Mouse (Mus musculus): ENCODE data around the gene Herpud1. TPM values are rescaled to one million over a fixed set of nuclear protein-coding genes. Genes with fewer than 3 reads are reported as not detected.
A peak's percentile ranks its signal among the peaks of the same experiment; 100 is the strongest.

The Herpud1 gene
- total RNA-seq, 2 experiments from 2014 or later = 34.4 to 36.1 TPM

- intact Hi-C loops (cut with DNase I) = no loop called here
- no peak for DNase-seq
Observed at GRCm38 (mm10) chr8:94372955-94373599, 13.2 kb upstream of the Herpud1 start.

- intact Hi-C loops (cut with DNase I) = no loop called here
- no peak for DNase-seq
Observed at GRCm38 (mm10) chr8:94375551-94375991, 10.7 kb upstream of the Herpud1 start.

GRCm38 (mm10) chr8:94376176-94376575 lies 10.1 kb upstream of the Herpud1 start:
- no peak for DNase-seq
- intact Hi-C loops (cut with DNase I) = no loop called here

GRCm38 (mm10) chr8:94376580-94376979 lies 9.7 kb upstream of the Herpud1 start:
- DNase-seq = no peak
- intact Hi-C loops (cut with DNase I) = no loop called here

- intact Hi-C loops (cut with DNase I) = no loop called here
- DNase-seq = no peak
Observed at GRCm38 (mm10) chr8:94377031-94377430, 9.2 kb upstream of the Herpud1 start.

GRCm38 (mm10) chr8:94377714-94378205 lies 8.5 kb upstream of the Herpud1 start:
- no peak for DNase-seq
- intact Hi-C loops (cut with DNase I) = no loop called here

- intact Hi-C loops (cut with DNase I) = no loop called here
Observed at GRCm38 (mm10) chr8:94378763-94379415, 7.3 kb upstream of the Herpud1 start.

GRCm38 (mm10) chr8:94379686-94380085 lies 6.6 kb upstream of the Herpud1 start:
- no peak for DNase-seq
- intact Hi-C loops (cut with DNase I) = no loop called here

More at GRCm38 (mm10) chr8:94378763-94379415, 7.3 kb upstream of the Herpud1 start:
- DNase-seq = no peak

GRCm38 (mm10) chr8:94384166-94384565 lies 2.1 kb upstream of the Herpud1 start:
- no peak for DNase-seq
- intact Hi-C loops (cut with DNase I) = no loop called here

- intact Hi-C loops (cut with DNase I) = no loop called here
- no peak for DNase-seq
Observed at GRCm38 (mm10) chr8:94385506-94386213, 578 bp upstream of the Herpud1 start.

GRCm38 (mm10) chr8:94387027-94387684 lies 918 bp downstream of the Herpud1 start:
- DNase-seq = peak; percentile 82
- intact Hi-C loops (cut with DNase I) = no loop called here

GRCm38 (mm10) chr8:94387785-94388184 lies 1.5 kb downstream of the Herpud1 start:
- intact Hi-C loops (cut with DNase I) = no loop called here
- DNase-seq = no peak

- intact Hi-C loops (cut with DNase I) = no loop called here
- no peak for DNase-seq
Observed at GRCm38 (mm10) chr8:94389531-94389930, 3.3 kb downstream of the Herpud1 start.

- intact Hi-C loops (cut with DNase I) = no loop called here
- no peak for DNase-seq
Observed at GRCm38 (mm10) chr8:94390429-94390828, 4.2 kb downstream of the Herpud1 start.

GRCm38 (mm10) chr8:94390910-94391309 lies 4.7 kb downstream of the Herpud1 start:
- DNase-seq = no peak
- intact Hi-C loops (cut with DNase I) = no loop called here

- peak; percentile 38 for DNase-seq
- intact Hi-C loops (cut with DNase I) = no loop called here
Observed at GRCm38 (mm10) chr8:94392147-94392546, 5.9 kb downstream of the Herpud1 start.

- no peak for DNase-seq
- intact Hi-C loops (cut with DNase I) = no loop called here
Observed at GRCm38 (mm10) chr8:94392648-94393047, 6.4 kb downstream of the Herpud1 start.

GRCm38 (mm10) chr8:94395851-94396540 lies 9.8 kb downstream of the Herpud1 start:
- DNase-seq = no peak
- intact Hi-C loops (cut with DNase I) = loop anchor here (5.0 kb wide), 1 partner anchor 54 kb away; no protein-coding TSS in a partner anchor

GRCm38 (mm10) chr8:94396964-94397657 lies 10.9 kb downstream of the Herpud1 start:
- DNase-seq = peak; percentile 61
- intact Hi-C loops (cut with DNase I) = loop anchor here (5.0 kb wide), 1 partner anchor 55 kb away; no protein-coding TSS in a partner anchor

GRCm38 (mm10) chr8:94398587-94398986 lies 12.3 kb downstream of the Herpud1 start:
- DNase-seq = no peak
- intact Hi-C loops (cut with DNase I) = loop anchor here (5.0 kb wide), 1 partner anchor 56 kb away; no protein-coding TSS in a partner anchor

Data from left cerebral cortex, postnatal 4 days (tissue).